Mouse (Mus musculus) small intestine, adult 2 months (tissue): ENCODE data around the gene Pde5a. TPM values are rescaled to one million over a fixed set of nuclear protein-coding genes. Genes with fewer than 3 reads are reported as not detected.

Source experiments
- H3K27ac ChIP-seq: fragments of 200-500 bp; 2 replicates; pipeline ENCODE4 v1.5.1; 2012; ENCODE audit warnings: low read depth, low read length, control low read depth, inconsistent platforms; ENCODE audit not compliant: insufficient read depth
- H3K27me3 ChIP-seq: fragments of 200-500 bp; 2 replicates; pipeline ENCODE4 v1.6.1; 2012; ENCODE audit warnings: mild to moderate bottlenecking, moderate library complexity, low read length, inconsistent platforms; ENCODE audit not compliant: control insufficient read depth, insufficient read depth
- H3K36me3 ChIP-seq: fragments of 200-500 bp; 2 replicates; pipeline ENCODE4 v1.6.1; 2012; ENCODE audit warnings: mild to moderate bottlenecking, low read length, control low read depth, inconsistent platforms; ENCODE audit not compliant: control insufficient read depth, insufficient read depth
- H3K4me1 ChIP-seq: fragments of 200-500 bp; 2 replicates; pipeline ENCODE4 v1.6.1; 2012; ENCODE audit warnings: low read length, inconsistent platforms, mixed read lengths; ENCODE audit not compliant: control insufficient read depth, insufficient read depth, insufficient read length
- H3K4me3 ChIP-seq: fragments of 200-500 bp; 2 replicates; pipeline ENCODE4 v1.5.1; 2012; ENCODE audit warnings: low read depth, mild to moderate bottlenecking, control low read depth, inconsistent platforms, low read length, moderate library complexity
- CTCF ChIP-seq: fragments of 200-500 bp; IDR thresholded peaks from 2 replicates; pipeline ENCODE4 v1.5.1; 2012; ENCODE audit warnings: low read depth, mild to moderate bottlenecking, control low read depth, inconsistent platforms, low read length, moderate library complexity, mixed read lengths; ENCODE audit not compliant: insufficient replicate concordance, insufficient read length; ENCODE audit errors: extremely low read depth
- POLR2A ChIP-seq: fragments of 200-500 bp; IDR thresholded peaks from 2 replicates; pipeline ENCODE4 v1.6.1; 2012; ENCODE audit warnings: low read depth, mild to moderate bottlenecking, control low read depth, inconsistent platforms, low read length, moderate library complexity
- WGBS: fragments of 180-500 bp; shearing (Covaris S2); methylation state at CpG from one replicate; pipeline ENCODE4 v1.1.7; 2018; 5-methylcytosine and 5-hydroxymethylcytosine counted together
- polyA plus RNA-seq: library from polyadenylated mRNA; depleted of rRNA; stranded (reverse); fragments of >200 nt; gene quantifications from 2 replicates; pipeline ENCODE4 v1.2.3, GENCODE M21; 2012

Gene Pde5a
- polyA plus RNA-seq, 1 experiment: 10.3 TPM

DNA sequence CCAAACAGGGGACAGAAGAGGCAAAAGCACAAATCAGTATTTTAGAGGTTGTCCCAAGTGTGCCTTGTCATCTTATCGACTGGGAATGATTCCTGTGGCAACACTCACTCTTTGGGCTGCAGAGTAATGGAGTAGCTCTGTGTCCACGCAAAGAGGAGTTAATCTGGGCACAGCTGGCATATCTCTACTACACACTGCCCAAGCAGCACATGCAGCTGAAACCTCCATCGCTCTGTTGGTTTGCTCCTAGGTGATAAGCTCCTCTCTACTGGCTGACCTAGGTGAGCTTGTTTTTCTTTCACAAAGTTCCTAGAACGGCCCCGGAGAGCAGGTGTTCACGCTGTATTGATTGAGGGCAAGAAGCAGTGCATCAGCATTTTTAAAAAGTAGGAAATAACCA lies 60.8 kb downstream of the Pde5a start:
- 65% methylated on average over 6 of the region's 6 CpGs for WGBS
- Histone ChIP-seq H3K4me1 (no peaks in the 10 kb centered on the region), H3K36me3 (peaks cover 17% of the 10 kb centered on the region), H3K27ac (no peak overlapping the region), H3K4me3 (no peak overlapping the region), H3K27me3 (no peaks in the 10 kb centered on the region)
- TF ChIP-seq CTCF (no peak), POLR2A (no peak)

DNA sequence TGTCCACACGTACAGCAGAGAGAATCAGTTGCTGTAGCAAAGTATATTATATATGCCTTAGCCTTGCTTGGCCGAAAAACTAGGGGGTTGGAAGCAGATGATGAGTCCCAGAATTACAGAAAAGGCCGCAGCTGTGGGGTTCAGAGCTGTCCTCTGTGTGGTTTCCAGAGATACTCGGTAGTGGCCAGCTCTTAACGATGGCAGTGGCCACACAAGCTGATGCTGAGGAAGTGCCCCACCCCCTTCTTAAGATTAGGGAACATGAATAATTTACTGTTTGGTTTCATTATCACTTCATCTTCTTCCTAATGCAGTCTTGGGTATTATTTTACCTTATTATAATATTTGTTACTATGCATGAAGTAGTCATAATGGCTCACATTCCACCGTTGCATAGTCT lies 71.3 kb downstream of the Pde5a start:
- TF ChIP-seq CTCF (no peak), POLR2A (no peak)
- Histone ChIP-seq H3K4me3 (no peak overlapping the region), H3K4me1 (no peaks in the 10 kb centered on the region), H3K27me3 (no peaks in the 10 kb centered on the region), H3K36me3 (peaks cover 51% of the 10 kb centered on the region), H3K27ac (no peak overlapping the region)
- 72% methylated on average over 6 of the region's 6 CpGs for WGBS

DNA sequence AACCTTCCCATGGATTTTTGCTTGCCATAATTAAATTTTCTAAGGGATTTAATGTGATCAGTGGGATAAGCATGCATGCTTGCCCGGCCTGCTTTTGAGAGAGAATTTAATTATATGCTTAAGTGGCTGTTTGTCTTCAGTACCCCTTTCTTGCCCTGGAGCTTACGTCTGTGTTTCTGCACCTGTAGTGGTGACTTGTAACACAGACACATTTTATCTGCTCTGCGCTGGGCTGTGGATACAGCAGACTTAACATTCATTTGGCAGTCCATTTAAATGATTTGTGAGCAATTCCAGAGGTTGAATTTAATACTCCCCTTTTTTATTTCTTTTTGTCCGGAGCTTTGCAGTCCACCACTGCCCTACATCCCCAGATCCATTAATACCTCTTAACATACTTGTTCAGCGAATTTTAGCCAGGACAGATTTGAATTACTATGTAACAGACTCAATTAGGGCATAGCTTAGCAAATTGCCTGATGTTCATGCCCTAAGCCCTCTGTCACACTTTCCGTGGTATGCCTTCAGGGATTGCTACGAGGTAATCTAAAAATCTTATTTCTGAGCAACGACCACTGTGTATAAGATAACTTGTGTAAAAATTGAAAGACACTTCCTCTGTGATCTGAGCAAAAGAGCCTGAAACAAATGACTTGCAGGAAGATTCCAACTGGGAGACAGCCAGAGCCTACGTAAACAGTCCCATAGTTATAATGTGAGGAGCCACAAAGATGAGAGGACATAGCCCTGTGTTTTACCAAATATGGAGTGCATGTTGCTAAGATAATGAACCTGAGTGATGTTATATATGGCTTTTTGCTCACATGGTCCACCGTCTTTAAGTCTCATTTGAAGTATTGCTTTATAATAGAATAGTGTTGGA lies 72.0 kb downstream of the Pde5a start:
- Histone ChIP-seq H3K36me3 (peaks cover 48% of the 10 kb centered on the region), H3K4me3 (no peak overlapping the region), H3K27ac (no peak overlapping the region), H3K4me1 (no peaks in the 10 kb centered on the region), H3K27me3 (no peaks in the 10 kb centered on the region)
- WGBS: 83% methylated on average over 10 of the region's 10 CpGs
- TF ChIP-seq POLR2A (no peak), CTCF (no peak)

DNA sequence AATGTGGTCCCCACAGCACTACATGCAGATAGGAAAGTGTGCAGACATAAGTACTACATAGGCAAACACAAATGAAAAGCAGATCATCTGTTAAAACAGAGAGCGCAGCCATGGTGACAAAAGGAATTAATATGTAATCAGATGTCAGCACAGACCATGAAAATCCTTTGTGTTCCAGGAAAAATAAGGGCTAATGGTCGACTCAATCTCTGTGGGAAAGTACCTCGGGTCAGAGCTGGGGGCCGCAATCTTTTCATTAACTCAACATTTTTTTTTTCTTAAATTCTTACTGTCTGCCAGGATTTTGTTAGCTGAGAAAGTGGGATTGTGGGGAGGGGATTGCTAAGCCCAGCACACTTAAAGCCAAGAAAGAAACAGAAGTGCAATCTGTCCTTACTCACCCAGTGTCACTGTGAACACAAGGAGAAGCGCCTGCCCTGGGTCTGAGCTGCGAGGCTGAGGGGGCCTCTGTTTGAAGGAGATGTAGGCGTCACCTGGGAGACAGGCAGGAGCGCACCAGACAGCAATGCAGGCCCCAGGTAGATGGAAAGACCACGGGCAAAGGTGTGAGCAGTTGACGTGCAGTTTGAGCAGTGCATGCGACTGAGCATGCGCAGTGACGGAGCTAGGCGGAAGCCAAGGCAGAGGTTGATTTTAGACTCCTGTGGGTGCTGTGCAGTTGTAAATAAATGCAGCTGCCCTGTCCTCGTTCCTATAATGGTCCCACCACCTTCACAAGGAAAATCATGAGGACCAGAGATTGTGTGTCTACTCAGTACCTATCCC lies 72.9 kb downstream of the Pde5a start:
- Histone ChIP-seq H3K36me3 (peaks cover 50% of the 10 kb centered on the region), H3K4me3 (no peak overlapping the region), H3K27ac (no peak overlapping the region), H3K27me3 (no peaks in the 10 kb centered on the region), H3K4me1 (no peaks in the 10 kb centered on the region)
- no peak for TF ChIP-seq POLR2A
- no peak for TF ChIP-seq CTCF
- 89% methylated on average over 15 of the region's 15 CpGs for WGBS

DNA sequence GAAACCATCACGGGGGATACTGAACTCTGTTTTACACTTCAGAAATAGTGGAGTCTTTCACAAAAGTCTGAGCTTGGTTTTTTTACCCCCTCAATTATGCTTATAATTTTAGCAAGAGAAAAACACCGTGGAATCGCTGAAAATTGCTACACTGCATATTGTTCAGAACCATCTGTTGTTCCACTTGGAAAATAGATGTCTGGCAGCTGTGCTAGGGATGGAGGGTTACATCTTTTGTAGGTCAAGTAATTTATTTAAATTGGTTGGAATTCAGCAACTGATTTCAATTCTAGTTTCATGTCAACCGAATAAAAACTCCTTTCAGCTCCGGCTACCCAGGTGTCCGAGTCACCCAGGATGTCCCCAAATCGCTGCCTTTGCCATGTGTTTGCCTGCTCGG lies 78.6 kb downstream of the Pde5a start:
- Histone ChIP-seq H3K4me1 (no peaks in the 10 kb centered on the region), H3K4me3 (no peak overlapping the region), H3K36me3 (peaks cover 35% of the 10 kb centered on the region), H3K27ac (no peak overlapping the region), H3K27me3 (no peaks in the 10 kb centered on the region)
- WGBS: 87% methylated on average over 8 of the region's 8 CpGs
- TF ChIP-seq CTCF: no peak
- TF ChIP-seq POLR2A: no peak

DNA sequence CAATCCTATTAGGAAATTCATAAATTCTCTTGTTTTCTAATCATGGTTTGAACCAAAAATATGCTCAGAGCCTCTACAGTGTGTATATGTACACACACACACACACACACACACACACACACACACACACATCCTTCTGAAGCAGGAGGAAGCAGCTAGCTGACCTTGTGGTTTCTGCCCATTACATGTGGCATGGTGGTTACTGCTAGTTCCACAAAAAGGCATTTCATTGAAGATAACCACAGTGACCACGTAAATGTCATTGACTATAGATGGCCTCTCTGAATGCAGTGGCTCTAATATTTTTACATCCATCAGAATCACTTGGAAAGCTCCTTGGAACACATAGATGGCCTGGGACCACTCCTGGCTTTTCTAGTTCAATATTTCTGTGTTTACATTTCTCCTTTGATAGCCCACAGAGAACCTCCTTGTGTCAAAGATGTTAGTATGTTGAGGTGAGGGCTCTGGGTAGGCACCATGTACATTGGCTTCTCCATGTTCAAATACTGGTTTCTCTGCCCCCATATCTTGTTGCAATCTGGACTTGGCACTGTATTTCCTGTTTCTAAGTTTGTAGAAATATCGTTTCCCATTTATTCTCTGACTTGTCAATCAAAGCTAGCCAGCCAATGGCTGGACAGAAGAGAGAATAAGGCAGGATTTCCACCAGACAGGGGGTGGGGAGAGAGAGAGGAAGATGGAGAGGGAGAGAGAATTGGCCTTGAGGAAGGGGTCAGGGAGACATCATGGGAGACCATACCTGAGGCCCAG lies 81.5 kb downstream of the Pde5a start:
- no peak for TF ChIP-seq CTCF
- no peak for TF ChIP-seq POLR2A
- Histone ChIP-seq H3K27ac (no peak overlapping the region), H3K4me1 (no peaks in the 10 kb centered on the region), H3K36me3 (peaks cover 24% of the 10 kb centered on the region), H3K27me3 (no peaks in the 10 kb centered on the region), H3K4me3 (no peak overlapping the region)
- 84% methylated on average over 2 of the region's 2 CpGs for WGBS
